Mouse (Mus musculus) CH12.LX (cell line): Measurements from ENCODE around the gene Gm37240. TPM values are rescaled to one million over a fixed set of nuclear protein-coding genes. Genes with fewer than 3 reads are reported as not detected.

ENCODE experiments used
- DNase-seq: peaks from one replicate; pipeline ENCODE4 v3.0.0-alpha.2; 2013; ENCODE audit errors: extremely low read depth
- H3K27ac ChIP-seq: 2 replicates; pipeline ENCODE4 v1.5.1; 2012; ENCODE audit warnings: low read depth, mild to moderate bottlenecking, control low read depth, moderate library complexity; ENCODE audit not compliant: insufficient read depth
- H3K27me3 ChIP-seq: replicated peaks from 2 replicates; pipeline ENCODE3; 2012; ENCODE audit warnings: inconsistent platforms
- H3K36me3 ChIP-seq, 2 experiments: replicated peaks in 1 of 2; 2 replicates each; pipeline versions ENCODE3 to v1.6.1; 2012; ENCODE audit warnings: inconsistent platforms in 1 of 2, low read length in 1 of 2, mild to moderate bottlenecking in 1 of 2, mixed read lengths in 1 of 2, moderate library complexity in 1 of 2; ENCODE audit not compliant: control insufficient read depth in 1 of 2, insufficient read depth in 1 of 2
- H3K4me1 ChIP-seq, 2 experiments: 2 replicates each; pipeline ENCODE4 v1.6.1; 2012; ENCODE audit warnings: inconsistent platforms in 1 of 2, moderate library complexity in 1 of 2; ENCODE audit not compliant: insufficient read depth in 2 of 2, control insufficient read depth in 1 of 2
- H3K4me2 ChIP-seq: 2 replicates; pipeline ENCODE4 v1.6.1; 2012; ENCODE audit warnings: low read depth, mild to moderate bottlenecking, control low read depth; ENCODE audit not compliant: poor library complexity, insufficient read depth, severe bottlenecking
- H3K4me3 ChIP-seq, 3 experiments: fragments of 150-350 bp in 1 of 3; sonication (generic) in 1 of 3; replicated peaks in 1 of 3; 2 replicates each; pipeline versions ENCODE3 to v1.5.1; 2011 to 2012; ENCODE audit warnings: low read depth in 2 of 3, low read length in 2 of 3, mild to moderate bottlenecking in 2 of 3, moderate library complexity in 2 of 3, control low read depth in 1 of 3, improper control_type of control experiment in 1 of 3, inconsistent platforms in 1 of 3, mixed read lengths in 1 of 3; ENCODE audit not compliant: poor library complexity in 1 of 3
- H3K79me2 ChIP-seq: replicated peaks from 2 replicates; pipeline ENCODE4 v1.6.1; 2012; ENCODE audit warnings: mild to moderate bottlenecking, moderate library complexity; ENCODE audit not compliant: control insufficient read depth, poor library complexity, insufficient read depth, severe bottlenecking; ENCODE audit errors: extremely low read depth
- H3K9ac ChIP-seq: 2 replicates; pipeline ENCODE4 v1.6.1; 2012; ENCODE audit warnings: low read depth, mild to moderate bottlenecking, control low read depth, moderate library complexity; ENCODE audit not compliant: insufficient read depth
- H3K9me3 ChIP-seq: replicated peaks from 2 replicates; pipeline ENCODE3; 2012; ENCODE audit warnings: low read length, inconsistent platforms, mixed read lengths
- CHD1 ChIP-seq: IDR thresholded peaks from 2 replicates; pipeline ENCODE4 v1.6.1; 2012; ENCODE audit warnings: low read depth, low read length, improper control_type of control experiment, inconsistent platforms
- CHD2 ChIP-seq: IDR thresholded peaks from 2 replicates; pipeline ENCODE4 v1.6.1; 2011; ENCODE audit warnings: low read length, improper control_type of control experiment
- CTCF ChIP-seq, 2 experiments: IDR thresholded peaks in 1 of 2; conservative IDR thresholded peaks in 1 of 2; 2 replicates each; pipeline ENCODE4 v1.5.1; 2011 to 2012; ENCODE audit warnings: low read depth in 2 of 2, low read length in 2 of 2, improper control_type of control experiment in 1 of 2, inconsistent platforms in 1 of 2, mild to moderate bottlenecking in 1 of 2, moderate library complexity in 1 of 2
- GABPA ChIP-seq: IDR thresholded peaks from 2 replicates; pipeline ENCODE4 v1.6.1; 2012; ENCODE audit warnings: low read depth, low read length, improper control_type of control experiment, inconsistent platforms; ENCODE audit not compliant: insufficient replicate concordance
- HCFC1 ChIP-seq: IDR thresholded peaks from 2 replicates; pipeline ENCODE4 v1.6.1; 2012; ENCODE audit warnings: low read depth, mild to moderate bottlenecking, inconsistent platforms, low read length, improper control_type of control experiment
- JUN ChIP-seq: IDR thresholded peaks from 2 replicates; pipeline ENCODE4 v1.6.1; 2011; ENCODE audit warnings: low read depth, mild to moderate bottlenecking, low read length, improper control_type of control experiment, moderate library complexity; ENCODE audit not compliant: insufficient read depth
- JUND ChIP-seq: conservative IDR thresholded peaks from 2 replicates; pipeline ENCODE4 v1.6.1; 2011; ENCODE audit warnings: low read depth, low read length, improper control_type of control experiment
- KAT2A ChIP-seq: IDR thresholded peaks from 2 replicates; pipeline ENCODE4 v1.6.1; 2012; ENCODE audit warnings: low read length, improper control_type of control experiment, inconsistent platforms; ENCODE audit not compliant: insufficient replicate concordance
- MAFK ChIP-seq: IDR thresholded peaks from 2 replicates; pipeline ENCODE4 v1.6.1; 2011; ENCODE audit warnings: low read length, improper control_type of control experiment; ENCODE audit not compliant: insufficient replicate concordance
- MAX ChIP-seq: IDR thresholded peaks from 2 replicates; pipeline ENCODE4 v1.6.1; 2011; ENCODE audit warnings: low read length, improper control_type of control experiment
- MEF2A ChIP-seq: IDR thresholded peaks from 2 replicates; pipeline ENCODE4 v1.6.1; 2014; ENCODE audit warnings: low read depth, mild to moderate bottlenecking, inconsistent platforms, low read length, improper control_type of control experiment, borderline replicate concordance
- MYC ChIP-seq: IDR thresholded peaks from 2 replicates; pipeline ENCODE4 v1.6.1; 2011; ENCODE audit warnings: low read depth, mild to moderate bottlenecking, improper control_type of control experiment, low read length
- NELFE ChIP-seq: IDR thresholded peaks from 2 replicates; pipeline ENCODE4 v1.6.1; 2011; ENCODE audit warnings: low read depth, low read length, improper control_type of control experiment
- RCOR1 ChIP-seq: conservative IDR thresholded peaks from 2 replicates; pipeline ENCODE4 v1.6.1; 2012; ENCODE audit warnings: low read depth, mild to moderate bottlenecking, inconsistent platforms, low read length, improper control_type of control experiment
- SMC3 ChIP-seq: IDR thresholded peaks from 2 replicates; pipeline ENCODE4 v1.6.1; 2011; ENCODE audit warnings: low read depth, low read length, improper control_type of control experiment
- TCF12 ChIP-seq: IDR thresholded peaks from 2 replicates; pipeline ENCODE4 v1.6.1; 2014; ENCODE audit warnings: low read depth, mild to moderate bottlenecking, inconsistent platforms, low read length, improper control_type of control experiment
- UBTF ChIP-seq: IDR thresholded peaks from 2 replicates; pipeline ENCODE4 v1.6.1; 2012; ENCODE audit warnings: low read depth, mild to moderate bottlenecking, inconsistent platforms, low read length, improper control_type of control experiment, moderate library complexity
- ZC3H11A ChIP-seq: IDR thresholded peaks from 2 replicates; pipeline ENCODE4 v1.6.1; 2012; ENCODE audit warnings: low read depth, mild to moderate bottlenecking, inconsistent platforms, low read length, improper control_type of control experiment
- ZKSCAN1 ChIP-seq: IDR thresholded peaks from 2 replicates; pipeline ENCODE4 v1.6.1; 2012; ENCODE audit warnings: low read depth, inconsistent platforms, low read length, improper control_type of control experiment, borderline replicate concordance
- dilution Hi-C: fragments of 300-500 bp; cut with MboI; formaldehyde crosslinking; loops from 2 replicates; pipeline ENCODE4 v1.14.3; 2020; ENCODE audit warnings: low sequenced_read_pairs; ENCODE audit not compliant: extremely low pct_unique_long_range_greater_than_20kb, extremely low pct_ligation_motif_present
- in situ Hi-C: fragments of 300-500 bp; cut with MboI; formaldehyde crosslinking; loops from 3 replicates; pipeline ENCODE4 v1.14.3; 2019; ENCODE audit warnings: low sequenced_read_pairs, low pct_ligation_motif_present, low pct_unique_long_range_greater_than_20kb, mixed read lengths
- polyA plus RNA-seq: library from polyadenylated mRNA; unstranded; fragments of >175 nt; gene quantifications from 2 replicates; pipeline ENCODE4 v1.2.1, GENCODE M21; 2012; ENCODE audit warnings: low read depth; ENCODE audit not compliant: insufficient read length
- total RNA-seq, 2 experiments: library from RNA; depleted of rRNA; stranded (reverse); fragments of 300-350 nt in 1 of 2; fragments of >200 nt in 1 of 2; gene quantifications; 2 replicates each; pipeline ENCODE4 v1.2.3; 2012 to 2014

Gm37240 gene
- total and polyA plus RNA-seq, 3 experiments, result 0.08 to 0.19 (median 0.14) TPM

DNA sequence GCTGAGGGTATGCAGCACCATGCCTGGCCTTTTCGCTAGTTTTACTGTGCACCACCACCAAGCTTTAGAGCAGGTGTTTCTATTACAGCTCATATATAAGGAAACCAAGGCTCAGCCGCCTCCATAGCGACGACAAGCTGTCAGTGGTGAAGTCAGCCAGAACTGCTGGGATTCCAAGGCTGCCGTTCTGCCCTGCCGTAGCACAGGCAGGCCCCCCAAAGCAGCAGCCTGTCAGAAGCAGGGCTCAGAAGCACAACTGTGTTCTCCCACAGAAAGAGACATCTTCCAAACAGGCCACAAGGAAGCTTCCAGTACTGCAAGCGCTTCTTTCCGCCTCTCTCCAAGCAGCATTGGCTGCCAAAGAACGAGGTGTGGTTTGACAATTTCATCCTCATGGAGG lies 871.7 kb downstream of the Gm37240 start:
- H3K36me3 ChIP-seq, result no peaks in the 10 kb centered on the region
- H3K79me2 ChIP-seq, result no peaks in the 10 kb centered on the region
- in situ Hi-C loops, result no loop called here
- no peak overlapping the region for H3K27ac ChIP-seq
- TF ChIP-seq CHD1, result no peak
- TF ChIP-seq RCOR1, result no peak
- no peak for TF ChIP-seq ZC3H11A
- TF ChIP-seq NELFE, result no peak
- dilution Hi-C loops, result no loop called here
- no peaks in the 10 kb centered on the region for H3K27me3 ChIP-seq
- no peaks in the 10 kb centered on the region for H3K9me3 ChIP-seq
- no peak for DNase-seq
- no peak overlapping the region for H3K9ac ChIP-seq
- H3K4me1 ChIP-seq, result no peaks in the 10 kb centered on the region
- no peak overlapping the region for H3K4me2 ChIP-seq
- no peak overlapping the region for H3K4me3 ChIP-seq

- Histone ChIP-seq H3K9ac (no peak overlapping the region), H3K4me2 (no peak overlapping the region), H3K4me3 (no peak overlapping the region), H3K27ac (no peak overlapping the region), H3K79me2 (no peaks in the 10 kb centered on the region), H3K9me3 (no peaks in the 10 kb centered on the region), H3K36me3 (no peaks in the 10 kb centered on the region), H3K4me1 (peaks cover 3 to 19% of the 10 kb centered on the region in 2 experiments; a peak in 3 of 4 replicates), H3K27me3 (no peaks in the 10 kb centered on the region)
- in situ Hi-C loops, result no loop called here
- dilution Hi-C loops, result no loop called here
- no peak for TF ChIP-seq MAX
- DNase-seq, result no peak
These were observed 874.4 kb downstream of the Gm37240 start for GRCm38 (mm10) chr3:85012889-85013288.

- dilution Hi-C loops, result no loop called here
- Histone ChIP-seq H3K4me2 (peak overlapping the region; percentile 50), H3K4me1 (peaks cover 18 to 58% of the 10 kb centered on the region in 2 experiments), H3K9me3 (no peaks in the 10 kb centered on the region), H3K27ac (no peak overlapping the region), H3K4me3 (no peak overlapping the region), H3K27me3 (no peaks in the 10 kb centered on the region), H3K79me2 (no peaks in the 10 kb centered on the region), H3K36me3 (no peaks in the 10 kb centered on the region), H3K9ac (no peak overlapping the region)
- in situ Hi-C loops, result no loop called here
- DNase-seq, result peak; percentile 51
- TF ChIP-seq SMC3, result no peak
- TF ChIP-seq JUND, result no peak
- TF ChIP-seq JUN, result no peak
- TF ChIP-seq CHD1, result no peak
- no peak for TF ChIP-seq MEF2A
- no peak for TF ChIP-seq CTCF (conservative IDR thresholded peaks at IDR 0.05 in 1 of 2, IDR thresholded peaks at IDR 0.05 in 1 of 2; ENCODE audit: low read depth in 2 of 2, low read length in 2 of 2)
- TF ChIP-seq MAFK, result no peak
- TF ChIP-seq UBTF, result no peak
- no peak for TF ChIP-seq KAT2A
- TF ChIP-seq CHD2, result no peak
- no peak for TF ChIP-seq ZKSCAN1
- TF ChIP-seq TCF12, result no peak
- no peak for TF ChIP-seq HCFC1
- TF ChIP-seq MYC, result no peak
- no peak for TF ChIP-seq ZC3H11A
- no peak for TF ChIP-seq GABPA
These were observed 882.1 kb downstream of the Gm37240 start for GRCm38 (mm10) chr3:85005257-85005656.
